Mouse (Mus musculus): ENCODE data around the gene Mpp6. TPM values are rescaled to one million over a fixed set of nuclear protein-coding genes. Genes with fewer than 3 reads are reported as not detected.

Gene Mpp6
- 78.1 and 79.0 TPM in 2 replicates for polyA plus RNA-seq (2014; fragmentation: Nextera tagmentation; extraction: Ambion mirVana)

- under 1% methylated on average over 67 of the region's 74 CpGs for WGBS
- Histone ChIP-seq H3K27ac (ENCODE audit: low read depth, low read length) (peak within 1 kb of the TSS; percentile 80), H3K27me3 (replicated peaks; ENCODE audit: control insufficient read depth, insufficient read depth, low read length) (peaks cover 6% of the 10 kb centered on the region), H3K4me1 (replicated peaks; ENCODE audit: control insufficient read depth, insufficient read depth, low read length) (peaks cover 11% of the 10 kb centered on the region), H3K9me3 (ENCODE audit: control insufficient read depth, low read length) (no peaks in the 10 kb centered on the region), H3K36me3 (ENCODE audit: control insufficient read depth, insufficient read depth, low read length) (no peaks in the 10 kb centered on the region), H3K9ac (ENCODE audit: low read depth, low read length) (peak within 1 kb of the TSS; percentile 92), H3K4me2 (peak within 1 kb of the TSS; percentile 91), H3K4me3 (ENCODE audit: low read depth, low read length) (peak within 1 kb of the TSS; percentile 91)
- DNase-seq (ENCODE audit: low spot score), result peak; percentile 89
- peak; percentile 88 for ATAC-seq (replicated peaks; ENCODE audit: low FRiP score)
Observed at GRCm38 (mm10) chr6:50109757-50110378, at the start of gene Mpp6. Gene Mpp6 (plus strand): TSS chr6:50110241.

DNA sequence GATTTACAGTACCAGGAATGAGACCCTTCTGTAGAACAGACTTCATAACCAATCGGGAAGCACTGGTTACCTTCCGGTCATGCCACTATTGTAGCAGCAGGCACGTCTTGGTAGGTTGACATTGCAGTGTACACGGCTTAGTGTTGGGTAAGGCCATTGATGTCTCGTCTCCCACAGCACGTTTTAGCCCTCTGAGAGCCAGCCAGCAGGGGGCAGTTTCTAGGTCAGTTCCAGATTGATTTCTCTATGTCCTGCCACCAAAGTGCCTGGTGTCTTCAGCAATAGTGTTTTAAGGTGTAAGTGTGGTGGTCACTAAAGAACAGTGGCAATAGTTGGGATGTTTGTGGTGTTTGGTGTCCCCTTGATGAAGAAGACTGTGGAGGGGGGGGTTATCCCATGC, 43.9 kb upstream of the Mpp6 start:
- Histone ChIP-seq H3K4me2 (no peak overlapping the region), H3K9ac (ENCODE audit: low read depth, low read length) (no peak overlapping the region), H3K36me3 (ENCODE audit: control insufficient read depth, insufficient read depth, low read length) (no peaks in the 10 kb centered on the region), H3K27ac (ENCODE audit: low read depth, low read length) (no peak overlapping the region), H3K4me1 (replicated peaks; ENCODE audit: control insufficient read depth, insufficient read depth, low read length) (no peaks in the 10 kb centered on the region), H3K4me3 (ENCODE audit: low read depth, low read length) (no peak overlapping the region), H3K27me3 (replicated peaks; ENCODE audit: control insufficient read depth, insufficient read depth, low read length) (no peaks in the 10 kb centered on the region), H3K9me3 (ENCODE audit: control insufficient read depth, low read length) (no peaks in the 10 kb centered on the region)
- 79% methylated on average over 6 of the region's 6 CpGs for whole genome bisulfite sequencing
- ATAC-seq (replicated peaks; ENCODE audit: low FRiP score) (no peak), DNase-seq (ENCODE audit: low spot score) (no peak)

DNA sequence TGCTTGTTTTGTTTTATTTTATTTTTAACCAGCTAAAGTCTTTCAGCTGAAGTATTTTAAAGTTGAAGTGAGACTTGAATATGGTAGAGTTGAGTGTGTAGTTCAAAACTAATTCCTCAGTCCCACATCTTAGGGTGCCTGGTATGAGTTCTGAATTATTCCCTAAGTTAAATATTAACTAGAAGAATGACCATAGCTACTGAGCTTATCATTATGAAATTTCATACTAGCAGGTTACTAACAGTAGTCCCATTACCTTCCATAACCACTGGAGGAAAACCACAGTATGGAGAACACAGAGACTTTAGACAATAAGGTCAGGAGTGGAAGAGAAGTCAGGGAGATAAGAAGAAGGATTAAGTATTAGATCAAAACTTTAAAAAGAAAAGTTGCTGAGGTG, 41.6 kb upstream of the Mpp6 start:
- Histone ChIP-seq H3K36me3 (ENCODE audit: control insufficient read depth, insufficient read depth, low read length) (no peaks in the 10 kb centered on the region), H3K4me1 (replicated peaks; ENCODE audit: control insufficient read depth, insufficient read depth, low read length) (no peaks in the 10 kb centered on the region), H3K4me2 (no peak overlapping the region), H3K27ac (ENCODE audit: low read depth, low read length) (no peak overlapping the region), H3K9me3 (ENCODE audit: control insufficient read depth, low read length) (no peaks in the 10 kb centered on the region), H3K27me3 (replicated peaks; ENCODE audit: control insufficient read depth, insufficient read depth, low read length) (no peaks in the 10 kb centered on the region), H3K9ac (ENCODE audit: low read depth, low read length) (no peak overlapping the region), H3K4me3 (ENCODE audit: low read depth, low read length) (no peak overlapping the region)
- ATAC-seq (replicated peaks; ENCODE audit: low FRiP score) (no peak), DNase-seq (ENCODE audit: low spot score) (no peak)

DNA sequence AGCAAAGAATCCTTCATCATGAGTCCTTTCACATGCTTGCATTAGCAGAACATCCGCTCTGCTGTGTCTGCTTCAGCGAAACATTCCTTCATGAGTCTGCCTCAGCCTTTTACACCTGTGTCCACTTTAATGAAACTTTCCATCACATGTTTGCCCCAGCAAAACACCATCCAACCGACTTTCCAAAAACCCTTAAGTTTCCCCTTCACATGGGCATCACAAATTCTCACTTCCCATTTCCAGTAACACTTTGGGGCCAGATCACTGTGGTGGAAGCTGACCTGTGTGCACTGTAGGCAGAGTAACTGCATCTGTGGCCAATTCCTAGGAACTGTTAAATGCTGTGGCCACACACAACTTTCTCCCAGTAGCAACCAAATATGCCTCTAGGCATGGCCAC, 34.8 kb upstream of the Mpp6 start:
- H3K4me2 ChIP-seq, result no peak overlapping the region
- no peak overlapping the region for H3K27ac ChIP-seq (ENCODE audit: low read depth, low read length)
- H3K4me3 ChIP-seq (ENCODE audit: low read depth, low read length), result no peak overlapping the region
- 76% methylated on average over 3 of the region's 3 CpGs for WGBS
- no peak overlapping the region for H3K9ac ChIP-seq (ENCODE audit: low read depth, low read length)
- no peaks in the 10 kb centered on the region for H3K27me3 ChIP-seq (replicated peaks; ENCODE audit: control insufficient read depth, insufficient read depth, low read length)
- no peaks in the 10 kb centered on the region for H3K4me1 ChIP-seq (replicated peaks; ENCODE audit: control insufficient read depth, insufficient read depth, low read length)
- no peak for DNase-seq (ENCODE audit: low spot score)
- no peaks in the 10 kb centered on the region for H3K9me3 ChIP-seq (ENCODE audit: control insufficient read depth, low read length)
- no peak for ATAC-seq (replicated peaks; ENCODE audit: low FRiP score)
- H3K36me3 ChIP-seq (ENCODE audit: control insufficient read depth, insufficient read depth, low read length), result no peaks in the 10 kb centered on the region

DNA sequence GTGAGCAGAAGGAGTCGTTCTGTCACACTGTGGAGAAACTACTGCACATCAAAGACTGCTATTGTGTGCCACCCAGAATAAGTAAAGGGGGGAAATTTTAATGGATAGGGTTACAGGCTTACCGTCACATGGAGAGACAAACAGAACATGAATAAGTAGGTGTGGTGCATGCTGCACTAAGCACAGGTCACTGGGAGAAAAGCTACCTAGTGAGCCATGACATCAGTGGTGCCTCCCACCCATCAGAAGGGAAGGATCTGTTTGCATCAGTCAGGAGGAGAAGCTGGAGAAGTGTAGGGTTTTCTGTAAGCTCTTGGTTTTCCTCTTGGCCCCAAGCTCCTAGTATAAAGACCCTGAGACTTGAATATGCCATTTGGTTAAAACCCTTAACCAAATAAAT, 33.6 kb upstream of the Mpp6 start:
- Histone ChIP-seq H3K27me3 (replicated peaks; ENCODE audit: control insufficient read depth, insufficient read depth, low read length) (no peaks in the 10 kb centered on the region), H3K9ac (ENCODE audit: low read depth, low read length) (no peak overlapping the region), H3K4me2 (no peak overlapping the region), H3K36me3 (ENCODE audit: control insufficient read depth, insufficient read depth, low read length) (no peaks in the 10 kb centered on the region), H3K27ac (ENCODE audit: low read depth, low read length) (no peak overlapping the region), H3K9me3 (ENCODE audit: control insufficient read depth, low read length) (no peaks in the 10 kb centered on the region), H3K4me3 (ENCODE audit: low read depth, low read length) (no peak overlapping the region), H3K4me1 (replicated peaks; ENCODE audit: control insufficient read depth, insufficient read depth, low read length) (no peaks in the 10 kb centered on the region)
- no peak for DNase-seq (ENCODE audit: low spot score)
- ATAC-seq (replicated peaks; ENCODE audit: low FRiP score), result no peak
- 77% methylated on average over 2 of the region's 2 CpGs for WGBS

- Histone ChIP-seq H3K4me3 (ENCODE audit: low read depth, low read length) (no peak overlapping the region), H3K4me1 (replicated peaks; ENCODE audit: control insufficient read depth, insufficient read depth, low read length) (no peaks in the 10 kb centered on the region), H3K9ac (ENCODE audit: low read depth, low read length) (no peak overlapping the region), H3K36me3 (ENCODE audit: control insufficient read depth, insufficient read depth, low read length) (no peaks in the 10 kb centered on the region), H3K4me2 (no peak overlapping the region), H3K27ac (ENCODE audit: low read depth, low read length) (no peak overlapping the region), H3K27me3 (replicated peaks; ENCODE audit: control insufficient read depth, insufficient read depth, low read length) (no peaks in the 10 kb centered on the region), H3K9me3 (ENCODE audit: control insufficient read depth, low read length) (no peaks in the 10 kb centered on the region)
- ATAC-seq (replicated peaks; ENCODE audit: low FRiP score), result no peak
- 82% methylated on average over 7 of the region's 7 CpGs for WGBS
- DNase-seq (ENCODE audit: low spot score), result no peak
Observed at GRCm38 (mm10) chr6:50080431-50080830, 29.6 kb upstream of the Mpp6 start.

DNA sequence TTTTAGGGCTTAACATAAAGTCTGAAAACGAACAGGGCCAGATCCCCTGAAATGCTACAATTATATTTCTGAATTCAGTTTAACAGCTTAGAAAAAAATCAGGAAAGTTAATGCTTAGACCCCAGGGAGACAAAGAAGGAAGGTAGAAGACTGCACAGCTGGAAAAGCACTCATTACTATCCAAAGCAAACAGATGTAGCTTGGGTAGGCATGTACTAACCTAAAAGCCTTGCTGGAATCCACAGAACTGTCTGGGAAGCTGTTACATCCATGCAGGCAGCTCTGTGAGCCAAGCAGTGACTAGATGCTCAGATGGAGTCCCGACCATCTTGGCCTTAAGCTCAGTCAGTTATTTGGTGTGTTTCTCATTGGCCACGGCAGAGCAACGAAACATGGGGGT, 24.8 kb upstream of the Mpp6 start:
- H3K27ac ChIP-seq (ENCODE audit: low read depth, low read length), result no peak overlapping the region
- ATAC-seq (replicated peaks; ENCODE audit: low FRiP score) (no peak), DNase-seq (ENCODE audit: low spot score) (no peak)
- H3K4me3 ChIP-seq (ENCODE audit: low read depth, low read length), result no peak overlapping the region
- H3K27me3 ChIP-seq (replicated peaks; ENCODE audit: control insufficient read depth, insufficient read depth, low read length), result no peaks in the 10 kb centered on the region
- no peaks in the 10 kb centered on the region for H3K36me3 ChIP-seq (ENCODE audit: control insufficient read depth, insufficient read depth, low read length)
- no peak overlapping the region for H3K4me2 ChIP-seq
- H3K9ac ChIP-seq (ENCODE audit: low read depth, low read length), result no peak overlapping the region
- 69% methylated on average over 4 of the region's 4 CpGs for WGBS
- H3K4me1 ChIP-seq (replicated peaks; ENCODE audit: control insufficient read depth, insufficient read depth, low read length), result no peaks in the 10 kb centered on the region
- H3K9me3 ChIP-seq (ENCODE audit: control insufficient read depth, low read length), result no peaks in the 10 kb centered on the region

DNA sequence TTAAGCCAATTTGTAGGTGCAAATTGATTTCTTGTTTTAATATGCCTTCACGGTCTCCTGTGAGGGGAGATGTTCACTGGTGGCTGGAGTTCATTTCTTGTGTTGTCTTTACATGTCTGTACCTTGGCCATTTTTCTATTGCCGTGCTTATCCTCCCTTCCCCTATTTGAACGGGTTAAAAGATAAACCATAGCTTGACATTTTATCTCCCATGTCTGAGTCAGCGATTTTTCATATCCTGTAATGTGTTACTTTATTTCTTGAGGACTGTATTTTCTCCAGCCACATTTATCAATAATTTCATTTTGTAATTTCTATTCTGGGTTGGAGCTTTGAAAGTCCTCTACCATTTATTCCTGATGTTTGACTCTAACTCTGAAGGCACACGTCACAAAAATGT, 20.7 kb upstream of the Mpp6 start:
- WGBS, result 58% methylated on average over 5 of the region's 5 CpGs
- Histone ChIP-seq H3K9ac (ENCODE audit: low read depth, low read length) (no peak overlapping the region), H3K9me3 (ENCODE audit: control insufficient read depth, low read length) (no peaks in the 10 kb centered on the region), H3K4me2 (no peak overlapping the region), H3K27me3 (replicated peaks; ENCODE audit: control insufficient read depth, insufficient read depth, low read length) (no peaks in the 10 kb centered on the region), H3K27ac (ENCODE audit: low read depth, low read length) (no peak overlapping the region), H3K36me3 (ENCODE audit: control insufficient read depth, insufficient read depth, low read length) (no peaks in the 10 kb centered on the region), H3K4me3 (ENCODE audit: low read depth, low read length) (no peak overlapping the region), H3K4me1 (replicated peaks; ENCODE audit: control insufficient read depth, insufficient read depth, low read length) (no peaks in the 10 kb centered on the region)
- no peak for ATAC-seq (replicated peaks; ENCODE audit: low FRiP score)
- no peak for DNase-seq (ENCODE audit: low spot score)

GRCm38 (mm10) chr6:50090221-50090620, 19.8 kb upstream of the Mpp6 start:
- no peaks in the 10 kb centered on the region for H3K4me1 ChIP-seq (replicated peaks; ENCODE audit: control insufficient read depth, insufficient read depth, low read length)
- H3K36me3 ChIP-seq (ENCODE audit: control insufficient read depth, insufficient read depth, low read length), result no peaks in the 10 kb centered on the region
- WGBS, result 59% methylated on average over 7 of the region's 7 CpGs
- DNase-seq (ENCODE audit: low spot score) (no peak), ATAC-seq (replicated peaks; ENCODE audit: low FRiP score) (no peak)
- H3K27me3 ChIP-seq (replicated peaks; ENCODE audit: control insufficient read depth, insufficient read depth, low read length), result no peaks in the 10 kb centered on the region
- H3K4me3 ChIP-seq (ENCODE audit: low read depth, low read length), result no peak overlapping the region
- H3K9me3 ChIP-seq (ENCODE audit: control insufficient read depth, low read length), result no peaks in the 10 kb centered on the region
- no peak overlapping the region for H3K9ac ChIP-seq (ENCODE audit: low read depth, low read length)
- H3K4me2 ChIP-seq, result no peak overlapping the region
- no peak overlapping the region for H3K27ac ChIP-seq (ENCODE audit: low read depth, low read length)

All from liver, embryonic 11.5 days (tissue).